Mouse (Mus musculus): ENCODE measurements around the gene Lbx2. TPM values are rescaled to one million over a fixed set of nuclear protein-coding genes. Genes with fewer than 3 reads are reported as not detected.

Lbx2 gene
- total RNA-seq (2021), result under 1 TPM; 0.28 to 0.39 TPM
- long read RNA-seq, experiment 1, partial matches to known transcripts, result 0 of 1 reads
- long read RNA-seq, experiment 1, other reads (novel, unspliced or antisense), result 0 of 1 reads
- long read RNA-seq, experiment 2, result 0 reads

DNA sequence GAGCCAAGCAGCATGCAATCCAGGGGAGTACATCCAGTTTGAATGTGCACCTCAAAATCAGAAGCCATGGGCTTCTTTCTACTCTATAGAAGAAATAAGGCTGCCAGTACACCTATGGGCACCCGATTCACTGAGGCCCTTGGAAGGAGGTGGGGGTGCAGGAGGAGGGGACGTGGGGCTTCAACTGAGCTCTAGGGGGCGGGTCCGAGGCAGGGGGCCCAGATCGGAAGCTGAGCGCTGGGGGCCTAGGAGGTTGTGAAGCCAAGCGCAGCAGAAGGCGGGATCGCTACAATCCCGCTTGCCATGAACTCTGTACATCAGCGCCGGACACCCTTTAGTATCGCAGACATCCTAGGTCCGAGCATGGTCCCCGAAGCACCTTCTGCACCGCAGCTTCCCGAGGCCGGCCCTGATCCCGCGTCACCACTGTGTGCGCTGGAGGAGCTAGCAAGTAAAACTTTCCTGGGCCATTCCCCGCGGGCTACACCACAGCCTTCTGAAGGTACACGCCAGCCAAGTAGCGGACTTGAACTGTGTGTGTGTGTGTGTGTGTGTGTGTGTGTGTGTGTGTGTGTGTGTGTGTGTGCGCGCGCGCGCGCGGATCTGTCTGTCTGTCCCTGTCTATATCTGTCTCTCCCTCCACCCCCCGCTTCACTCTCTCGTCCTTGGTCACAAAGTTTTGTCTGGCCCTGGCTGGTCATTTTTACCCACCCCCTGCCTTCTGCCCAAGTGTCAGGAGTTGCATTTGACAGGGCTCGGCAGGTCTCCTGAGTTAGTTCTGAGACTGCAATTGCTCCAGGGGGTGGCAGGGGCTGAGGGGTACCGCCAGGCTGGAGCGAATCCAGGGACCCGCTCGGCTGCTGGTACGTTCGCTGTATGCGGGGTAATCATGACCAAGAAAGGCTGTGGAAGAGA is at the start of gene Lbx2:
Gene Lbx2 (plus strand): TSS at position 247 of the 915 bp plus-strand sequence.
- DNase-seq (ENCODE audit: low spot score), result no peak

DNA sequence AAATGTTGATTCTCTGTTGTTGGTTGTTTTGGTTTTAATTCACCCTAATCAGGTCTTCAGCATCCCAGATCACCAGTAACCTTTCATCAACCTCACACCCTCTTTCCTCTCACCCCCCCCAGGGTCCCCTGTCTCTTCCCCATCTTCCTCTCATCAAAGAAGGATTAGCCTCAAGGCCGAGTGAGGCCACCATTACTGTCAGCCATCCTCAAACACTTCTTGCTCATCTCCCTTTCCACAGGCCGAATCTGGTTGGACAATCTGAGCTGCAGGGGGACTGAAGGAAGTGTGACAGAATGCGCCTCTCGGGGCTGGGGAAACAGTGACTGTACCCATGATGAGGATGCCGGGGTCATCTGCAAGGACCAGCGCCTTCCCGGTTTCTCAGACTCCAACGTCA is 49.0 kb upstream of the Lbx2 start:
- no peak for DNase-seq (ENCODE audit: low spot score)

DNA sequence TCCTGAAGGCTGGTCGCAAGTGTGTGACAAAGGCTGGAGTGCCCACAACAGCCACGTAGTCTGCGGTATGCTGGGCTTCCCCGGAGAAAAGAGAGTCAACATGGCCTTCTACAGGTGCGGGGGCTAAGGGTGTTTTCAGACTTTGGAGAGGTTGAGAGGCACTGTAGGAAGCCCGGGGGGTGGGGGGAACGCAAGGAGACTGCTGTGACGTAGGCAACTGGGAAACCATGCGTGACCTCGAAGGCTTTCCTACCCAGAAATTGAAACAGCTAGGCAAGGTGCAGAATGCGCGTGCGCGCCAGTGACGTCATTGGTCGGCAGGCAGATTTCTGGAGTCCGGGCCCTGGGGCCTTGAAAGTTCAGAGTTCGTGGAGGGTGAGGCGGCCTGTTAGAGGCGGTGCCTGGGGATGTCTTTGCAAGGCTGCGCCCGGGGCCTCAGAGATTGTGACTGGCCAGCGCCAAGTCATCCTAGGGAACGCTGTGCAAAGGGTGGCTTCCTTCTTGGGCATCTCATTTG is 47.6 kb upstream of the Lbx2 start:
- DNase-seq (ENCODE audit: low spot score), result peak; percentile 94

DNA sequence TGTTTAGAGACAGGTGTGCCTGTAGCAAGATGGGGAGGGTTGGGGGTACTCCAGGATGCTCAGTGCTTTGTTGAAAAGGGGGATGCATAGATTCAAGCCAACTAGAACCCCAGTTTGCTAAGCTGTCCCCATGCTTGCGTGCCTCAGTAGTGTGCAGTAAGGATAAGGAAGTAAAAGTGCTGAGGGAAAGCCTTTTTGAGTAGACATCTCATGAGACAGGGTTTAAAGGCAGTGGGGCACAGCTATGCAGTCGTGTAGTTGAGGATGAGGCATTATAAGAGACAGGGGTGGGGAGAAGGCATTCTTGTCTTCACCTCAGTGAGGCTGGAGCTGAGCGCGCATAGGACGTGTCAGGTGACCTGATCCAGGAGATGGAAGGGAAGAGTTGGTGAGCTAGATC is 45.6 kb upstream of the Lbx2 start:
- DNase-seq (ENCODE audit: low spot score), result no peak

DNA sequence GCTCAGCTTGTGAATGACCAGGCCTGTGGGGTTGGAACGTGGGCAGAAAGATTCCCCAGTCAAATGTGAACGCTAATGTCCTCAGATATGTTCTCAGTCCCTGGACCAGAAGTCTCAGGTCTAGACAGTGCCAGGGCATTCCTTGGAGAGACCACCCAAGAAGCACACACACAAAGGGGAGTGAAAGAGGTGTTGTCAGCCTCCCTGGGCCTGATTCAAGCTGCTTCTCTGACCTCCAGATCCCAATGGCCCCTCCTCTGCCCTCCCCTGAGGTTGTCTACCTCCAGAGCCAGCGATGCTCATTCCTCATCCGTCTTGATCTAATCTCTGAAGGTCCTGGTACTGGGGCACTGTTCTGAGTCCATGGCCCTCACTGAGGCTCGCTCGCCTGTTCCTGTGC is 42.6 kb upstream of the Lbx2 start:
- DNase-seq (ENCODE audit: low spot score), result no peak

DNA sequence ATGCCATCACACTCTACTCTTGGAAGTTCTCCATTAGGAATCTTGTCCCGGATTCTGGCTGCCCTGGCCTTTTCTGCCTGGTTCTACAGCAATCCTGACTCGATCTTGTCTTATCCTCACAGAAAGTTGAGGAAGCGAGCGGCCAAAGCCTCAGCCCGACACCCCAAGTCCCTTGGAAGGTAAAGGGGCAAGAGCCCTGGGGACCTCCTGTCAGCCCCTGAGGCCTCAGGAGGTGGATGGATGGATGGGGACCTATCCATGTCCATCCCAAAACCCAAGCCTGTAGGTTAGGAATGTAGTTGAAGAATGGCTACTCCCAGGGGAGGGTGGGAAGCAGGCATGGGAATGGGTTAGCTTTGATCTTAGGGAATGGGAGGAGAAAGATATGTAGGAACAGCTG is 42.2 kb upstream of the Lbx2 start:
- DNase-seq (ENCODE audit: low spot score), result no peak

DNA sequence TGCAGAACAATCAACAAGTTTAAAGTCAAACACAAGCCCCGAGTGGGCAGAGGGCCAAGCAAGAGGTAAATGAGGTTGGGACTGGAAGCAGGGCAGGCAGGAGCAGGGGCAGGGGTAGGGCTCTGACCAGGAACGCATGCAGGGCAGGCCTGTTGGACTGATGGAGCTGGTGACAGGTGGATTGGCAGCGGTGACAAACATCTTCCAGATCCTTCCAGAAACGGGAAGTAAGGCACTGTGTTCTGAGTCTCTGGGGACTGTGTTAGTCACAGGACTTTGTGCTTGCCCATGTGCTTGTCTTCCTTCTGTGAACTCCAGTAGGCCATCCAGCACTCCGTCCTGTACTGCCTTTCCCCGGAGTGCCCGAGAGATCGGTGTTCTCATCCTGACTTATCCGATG is 41.4 kb upstream of the Lbx2 start:
- no peak for DNase-seq (ENCODE audit: low spot score)

DNA sequence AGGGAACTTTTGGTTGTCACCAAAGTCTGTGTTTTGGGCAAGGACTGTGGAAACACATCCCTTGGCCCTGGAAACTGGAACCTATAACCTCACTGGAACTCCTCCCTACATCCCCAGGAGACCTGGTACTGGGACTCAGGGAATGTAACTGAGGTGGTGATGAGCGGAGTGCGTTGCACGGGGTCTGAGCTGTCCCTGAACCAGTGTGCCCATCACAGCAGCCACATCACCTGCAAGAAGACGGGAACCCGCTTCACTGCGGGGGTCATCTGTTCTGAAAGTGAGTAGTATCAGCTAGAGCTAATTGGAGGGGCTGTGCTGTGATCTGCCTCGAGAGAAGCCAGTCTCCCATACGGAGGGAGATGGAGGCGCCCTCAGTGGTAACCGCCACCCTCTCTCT is 36.8 kb upstream of the Lbx2 start:
- no peak for DNase-seq (ENCODE audit: low spot score)

DNA sequence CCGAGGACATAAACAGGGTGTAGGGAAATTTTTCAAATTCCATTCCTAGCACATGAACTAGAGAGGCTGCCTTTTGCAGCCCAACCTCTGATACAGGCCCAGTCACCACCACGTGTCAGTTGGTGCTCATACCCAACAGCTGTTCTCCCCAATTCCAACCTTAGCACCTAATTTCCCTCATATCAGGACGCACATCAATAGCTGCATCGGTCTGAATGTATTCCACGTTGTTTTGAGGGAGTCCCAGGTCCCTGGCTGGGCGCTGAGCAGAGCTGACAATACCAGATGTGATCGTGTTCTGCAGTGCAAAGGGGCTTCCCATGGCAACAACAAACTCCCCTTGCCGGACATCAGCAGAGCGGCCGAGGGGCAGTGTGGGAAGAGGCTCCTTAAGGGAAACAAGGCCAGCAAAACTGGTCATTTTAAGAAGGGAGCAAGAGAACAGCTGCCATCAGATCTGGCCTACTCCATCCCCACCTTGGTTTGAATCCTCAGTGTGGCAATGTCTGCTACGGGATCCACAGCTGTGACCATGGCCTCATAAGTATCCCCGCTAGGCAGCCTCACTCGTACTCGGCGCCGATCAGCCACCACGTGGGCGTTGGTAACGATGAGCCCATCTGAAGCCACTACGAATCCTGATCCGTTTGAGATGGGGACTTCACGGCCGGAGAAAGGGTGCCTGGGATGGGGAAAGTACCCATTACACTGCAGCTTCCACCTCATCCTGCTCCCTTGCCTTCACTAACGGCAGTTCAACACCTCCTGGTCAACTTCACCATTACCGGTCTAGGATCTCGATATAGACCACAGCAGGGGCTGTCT is 32.8 kb upstream of the Lbx2 start:
- no peak for DNase-seq (ENCODE audit: low spot score)

DNA sequence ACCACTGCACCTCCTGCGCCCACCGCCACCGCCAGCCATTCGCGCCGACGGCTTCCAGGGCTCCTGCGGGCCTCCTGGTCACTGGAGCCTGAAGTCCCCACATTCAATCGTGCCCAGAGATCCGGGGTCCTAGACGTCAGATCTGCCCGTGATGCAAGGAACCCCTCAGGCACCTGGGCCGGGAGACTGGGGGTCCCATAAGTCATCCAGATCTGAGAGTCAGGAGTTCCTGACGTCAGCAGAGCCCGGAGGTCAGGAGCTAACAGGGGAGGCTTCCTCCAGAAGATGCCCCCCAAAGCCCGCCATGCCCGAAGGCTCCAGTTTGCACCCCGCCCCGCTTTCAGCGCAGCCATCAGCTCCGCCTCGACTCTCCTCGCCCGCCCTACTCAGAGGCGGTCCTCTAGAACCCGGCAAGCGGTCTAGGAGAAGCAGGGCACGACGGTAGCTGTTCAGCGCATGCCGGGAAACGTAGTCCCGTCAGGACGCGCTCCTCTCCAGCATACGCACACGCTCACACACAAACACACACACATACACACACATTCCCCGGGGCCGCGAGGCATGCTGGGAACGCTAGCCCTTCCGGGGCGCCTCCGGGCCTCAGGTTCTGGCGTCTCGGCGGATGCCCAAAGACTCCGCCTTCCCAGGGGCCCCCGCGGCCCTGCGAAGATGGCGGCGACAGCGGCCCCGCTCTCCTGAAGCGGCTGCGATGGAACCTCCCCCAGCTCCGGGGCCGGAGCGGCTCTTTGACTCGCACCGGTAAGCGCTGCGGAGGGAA is 31.9 kb upstream of the Lbx2 start, which contains the start of gene Aup1:
Gene Aup1 (plus strand): TSS at position 448 of the 778 bp plus-strand sequence.
- DNase-seq (ENCODE audit: low spot score), result peak; percentile 97

DNA sequence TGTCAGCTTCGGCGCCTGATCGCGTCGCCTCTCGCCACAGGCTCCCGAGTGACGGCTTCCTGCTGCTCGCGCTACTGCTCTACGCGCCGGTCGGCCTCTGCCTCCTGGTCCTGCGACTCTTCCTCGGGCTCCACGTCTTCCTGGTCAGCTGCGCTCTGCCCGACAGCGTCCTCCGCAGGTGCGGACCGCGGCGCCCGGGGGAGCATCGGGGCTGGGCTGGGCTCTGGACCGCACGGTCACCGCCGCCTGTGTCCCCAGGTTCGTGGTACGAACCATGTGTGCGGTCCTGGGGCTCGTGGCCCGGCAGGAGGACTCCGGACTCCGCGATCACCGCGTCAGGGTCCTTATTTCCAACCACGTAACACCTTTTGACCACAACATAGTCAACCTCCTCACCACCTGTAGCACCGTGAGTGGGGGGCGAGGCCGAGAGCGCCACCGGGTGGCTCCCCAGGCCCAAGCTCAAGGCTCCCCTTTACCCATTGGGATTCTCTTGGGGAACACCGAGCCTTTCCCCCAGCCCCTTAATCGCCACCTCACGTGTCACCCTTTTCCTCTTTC is 31.2 kb upstream of the Lbx2 start, which contains the start of gene Htra2:
Gene Htra2 (minus strand): TSS at position 403 of the 561 bp plus-strand sequence.
- no peak for DNase-seq (ENCODE audit: low spot score)

DNA sequence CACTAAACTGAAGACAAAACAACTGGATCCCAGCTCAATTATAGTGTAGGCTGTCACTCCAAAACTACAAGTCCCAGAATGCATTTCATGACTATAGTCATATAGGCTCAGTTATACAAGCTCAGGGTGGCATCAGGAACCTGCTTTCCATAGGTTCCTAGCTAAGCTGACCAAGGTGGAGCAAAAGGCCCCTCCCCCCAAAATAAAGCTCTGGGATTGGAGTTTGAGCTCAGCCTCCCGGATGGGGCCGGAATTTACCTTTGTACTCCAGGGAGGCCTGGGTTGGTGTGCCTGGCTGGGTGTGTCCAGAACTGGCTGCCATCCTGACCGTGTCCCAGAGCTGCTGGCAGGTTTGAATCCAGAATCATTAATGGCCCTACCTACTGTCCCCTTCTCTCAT is 28.4 kb upstream of the Lbx2 start, which contains the start of gene Dqx1:
Gene Dqx1 (plus strand): TSS at position 55 of the 400 bp plus-strand sequence.
- DNase-seq (ENCODE audit: low spot score), result no peak

DNA sequence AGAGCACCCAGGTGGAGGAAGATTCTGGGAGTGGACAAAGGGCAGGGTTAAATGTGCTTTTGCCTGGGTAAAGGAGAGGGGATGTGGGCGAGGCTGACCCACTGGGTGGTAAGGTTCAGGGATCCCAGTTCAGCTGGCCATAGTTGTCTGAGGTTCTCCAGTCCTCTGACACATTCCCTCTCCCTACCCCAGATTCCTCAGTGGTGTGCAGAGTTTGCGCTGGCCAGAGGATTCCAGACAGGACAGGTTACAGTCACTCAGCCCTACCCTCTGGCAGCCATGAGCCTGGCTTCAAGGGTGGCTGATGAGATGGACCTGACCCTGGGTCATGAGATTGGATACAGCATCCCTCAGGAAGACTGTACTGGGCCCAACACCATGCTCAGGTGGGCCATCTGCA is 27.4 kb upstream of the Lbx2 start:
- DNase-seq (ENCODE audit: low spot score), result no peak

DNA sequence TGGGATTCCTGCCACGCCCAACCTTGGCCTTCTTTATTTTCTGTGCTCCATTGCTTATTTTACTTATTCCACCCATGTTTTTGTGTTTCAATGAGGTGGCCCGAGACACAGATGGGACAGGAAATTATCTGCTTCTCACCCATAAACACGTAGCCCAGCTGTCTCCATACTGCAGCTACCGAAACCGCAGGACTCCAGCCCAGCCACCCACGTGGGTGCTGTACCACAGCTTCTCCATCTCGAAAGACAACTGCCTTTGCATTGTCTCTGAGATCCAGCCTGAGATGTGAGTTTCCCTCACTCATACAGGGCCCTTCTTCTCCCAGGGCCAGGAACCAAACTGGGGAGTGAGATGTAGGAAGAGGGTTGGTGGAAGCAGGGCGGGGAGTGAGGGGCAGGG is 20.2 kb upstream of the Lbx2 start:
- no peak for DNase-seq (ENCODE audit: low spot score)

DNA sequence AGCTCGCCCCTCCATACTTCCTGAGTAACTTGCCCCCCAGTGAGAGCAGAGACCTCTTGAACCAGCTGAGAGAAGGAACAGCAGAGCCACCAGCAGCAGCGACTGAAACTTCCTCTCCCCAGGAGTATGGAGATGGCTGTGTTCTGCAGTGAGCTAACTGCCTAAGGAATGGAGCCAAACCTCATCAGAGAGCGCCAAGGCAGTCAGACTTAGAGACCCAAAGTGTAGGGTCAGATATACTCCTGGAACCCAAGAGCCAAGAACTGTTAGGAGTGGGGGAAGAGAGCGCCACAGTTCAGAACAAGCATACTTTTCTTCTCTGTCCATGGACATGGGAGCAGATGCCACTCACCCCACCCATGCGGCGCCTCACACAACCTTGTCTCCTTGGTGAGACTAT is 19.7 kb upstream of the Lbx2 start:
- no peak for DNase-seq (ENCODE audit: low spot score)

DNA sequence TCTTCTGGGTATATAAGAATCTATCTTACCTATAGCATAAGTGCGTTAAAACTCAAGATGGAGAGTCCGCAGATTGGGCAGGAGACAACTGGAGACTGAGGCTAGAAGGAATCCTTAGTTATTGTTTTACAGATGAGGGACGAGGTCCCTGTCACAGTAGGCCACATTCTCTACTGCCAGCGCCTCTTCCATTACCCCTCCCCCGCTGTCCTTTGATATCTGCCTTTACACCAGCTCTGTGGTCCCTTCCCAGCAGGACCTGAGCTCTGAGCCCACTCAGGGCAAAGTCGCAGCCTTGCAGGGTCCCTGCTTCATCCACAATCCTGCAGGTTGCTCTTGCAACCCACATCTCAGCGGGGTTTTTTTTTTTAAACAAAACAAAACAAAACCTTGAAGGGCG is 17.9 kb upstream of the Lbx2 start:
- DNase-seq (ENCODE audit: low spot score), result no peak

DNA sequence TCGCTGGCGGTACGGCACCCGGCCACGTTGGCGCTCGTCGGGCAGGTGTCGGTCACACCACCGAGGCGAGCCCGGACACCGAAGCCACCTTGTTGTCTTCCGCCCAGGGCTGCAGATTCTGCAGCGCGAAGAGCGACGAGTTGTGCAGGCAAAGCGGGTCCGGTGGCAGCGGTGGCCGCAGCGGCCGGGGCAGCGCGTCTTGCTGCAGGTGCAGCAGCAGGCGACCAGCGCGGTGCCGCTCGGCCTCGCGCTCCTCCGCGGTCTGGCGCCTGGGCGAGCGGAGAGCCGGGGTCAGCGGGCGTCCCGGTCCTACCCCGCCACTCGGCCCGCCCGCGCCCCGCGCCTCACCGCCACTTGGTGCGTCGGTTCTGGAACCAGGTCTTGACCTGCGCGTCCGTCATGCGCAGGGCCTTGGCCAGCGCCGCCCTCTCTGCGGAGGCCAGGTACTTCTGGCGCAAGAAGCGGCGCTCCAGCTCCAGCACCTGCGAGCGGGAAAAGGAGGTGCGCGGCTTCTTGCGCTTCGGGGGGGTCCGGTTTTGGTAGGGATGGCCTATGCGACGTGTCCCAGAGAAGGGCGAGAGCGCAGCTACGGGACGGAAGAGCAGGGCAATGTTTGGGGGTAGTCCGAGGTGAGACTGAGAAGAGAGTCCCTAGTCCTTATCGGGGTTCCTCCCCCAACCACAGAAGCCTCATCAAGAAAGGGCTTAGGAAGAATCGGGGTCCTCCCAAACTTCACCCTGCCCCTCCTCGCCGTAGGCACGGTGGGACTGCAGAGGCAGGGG is 17.3 kb upstream of the Lbx2 start:
- DNase-seq (ENCODE audit: low spot score), result no peak

DNA sequence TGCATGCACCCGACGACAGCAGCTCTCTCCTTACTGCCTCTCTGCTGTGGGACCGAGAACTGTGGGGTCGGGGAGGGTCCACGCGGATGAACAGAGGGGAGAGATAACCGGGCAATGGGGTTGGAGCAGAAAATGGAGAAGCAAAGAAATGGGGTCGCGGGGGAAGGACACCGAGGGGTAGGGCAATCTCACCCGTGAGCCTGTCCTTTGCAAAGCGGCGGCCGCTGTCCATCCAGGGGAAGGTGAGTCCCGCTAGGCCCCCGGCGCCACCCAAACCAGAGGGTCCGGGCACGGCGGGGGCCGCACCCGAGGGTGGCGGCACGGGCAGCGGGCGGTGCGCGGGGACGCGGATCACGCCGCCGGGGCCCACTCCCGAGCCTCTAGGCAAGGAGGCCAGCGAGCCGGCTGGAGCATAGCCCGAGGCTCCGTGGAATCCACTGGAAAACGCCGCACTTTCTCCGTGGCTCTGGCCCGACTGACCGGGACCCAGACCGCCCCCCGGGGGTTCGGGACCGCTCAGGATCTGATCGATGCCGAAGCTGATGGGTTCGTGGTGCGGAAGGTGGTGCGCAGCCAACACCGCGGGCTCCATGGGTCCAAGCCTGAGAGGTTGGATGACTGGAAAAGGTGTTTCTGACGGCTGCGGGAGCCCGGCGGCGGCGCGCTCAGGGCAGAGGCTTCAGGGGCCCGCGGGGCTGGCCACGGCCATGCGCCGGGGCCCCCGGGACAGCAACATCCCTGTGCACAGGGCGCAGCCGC is 16.5 kb upstream of the Lbx2 start:
- no peak for DNase-seq (ENCODE audit: low spot score)

DNA sequence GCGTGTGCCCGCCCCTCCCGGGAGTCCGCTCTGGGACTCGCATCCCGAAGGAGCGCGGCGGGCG is 16.1 kb upstream of the Lbx2 start, which contains the start of gene Tlx2:
Gene Tlx2 (minus strand): TSS at position 47 of the 64 bp plus-strand sequence.
- no peak for DNase-seq (ENCODE audit: low spot score)

Data from gastrocnemius, adult 18-20 months (tissue).